Mouse (Mus musculus) frontal cortex, adult 2 months (tissue): ENCODE data around the gene Igfals. TPM values are rescaled to one million over a fixed set of nuclear protein-coding genes. Genes with fewer than 3 reads are reported as not detected.

Experiments
- polyA plus RNA-seq: library from polyadenylated mRNA; depleted of rRNA; stranded (reverse); fragments of >200 nt; gene quantifications from 2 replicates; pipeline ENCODE4 v1.2.3, GENCODE M21; 2012; rRNA removed

Gene Igfals
- polyA plus RNA-seq, 1 experiment, result 0.16 TPM

Other genes with a start within 250 kb of the Igfals start
- gene Tsc2, start 233.4 kb upstream of the Igfals start, polyA plus RNA-seq, result 175 and 194 TPM in 2 replicates
- 8.8 and 10.7 TPM in 2 replicates for gene Nthl1, start 233.3 kb upstream of the Igfals start, polyA plus RNA-seq
- 80.5 and 83.9 TPM in 2 replicates for gene Slc9a3r2, start 215.7 kb upstream of the Igfals start, polyA plus RNA-seq
- gene Npw, start 207.5 kb upstream of the Igfals start, polyA plus RNA-seq, result 0.65 TPM in 1 of 2 replicates, not detected in the other
- gene Zfp598, start 196.3 kb upstream of the Igfals start, polyA plus RNA-seq, result 53.8 and 59.4 TPM in 2 replicates
- 170 and 183 TPM in 2 replicates for gene Syngr3, start 176.0 kb upstream of the Igfals start, polyA plus RNA-seq
- gene Gfer, start 169.8 kb upstream of the Igfals start, polyA plus RNA-seq, result 22.6 and 24.1 TPM in 2 replicates
- gene Noxo1, start 169.8 kb upstream of the Igfals start, polyA plus RNA-seq, result 5.9 and 6.7 TPM in 2 replicates
- 56.1 and 56.2 TPM in 2 replicates for gene Tbl3, start 158.3 kb upstream of the Igfals start, polyA plus RNA-seq
- gene Rnf151, start 147.9 kb upstream of the Igfals start, polyA plus RNA-seq, result 0.11 and 0.38 TPM in 2 replicates
- 967 and 1,066 TPM in 2 replicates for gene Rps2, start 147.9 kb upstream of the Igfals start, polyA plus RNA-seq
- 445 and 493 TPM in 2 replicates for gene Ndufb10, start 141.5 kb upstream of the Igfals start, polyA plus RNA-seq
- gene Rpl3l, start 138.2 kb upstream of the Igfals start, polyA plus RNA-seq, result 0.56 and 0.65 TPM in 2 replicates
- 32.7 and 37.7 TPM in 2 replicates for gene Msrb1, start 129.4 kb upstream of the Igfals start, polyA plus RNA-seq
- gene Hs3st6, start 113.0 kb upstream of the Igfals start, polyA plus RNA-seq, result 0.66 and 0.78 TPM in 2 replicates
- gene Meiob, start 61.7 kb upstream of the Igfals start, polyA plus RNA-seq, result not detected in 2 replicates
- gene Hagh, start 25.9 kb upstream of the Igfals start, polyA plus RNA-seq, result 125 and 142 TPM in 2 replicates
- gene Fahd1, start 15.6 kb upstream of the Igfals start, polyA plus RNA-seq, result 23.5 and 26.0 TPM in 2 replicates
- 29.0 and 31.4 TPM in 2 replicates for gene Nubp2, start 20.4 kb downstream of the Igfals start, polyA plus RNA-seq
- gene Spsb3, start 20.6 kb downstream of the Igfals start, polyA plus RNA-seq, result 69.1 and 78.1 TPM in 2 replicates
- gene Eme2, start 29.1 kb downstream of the Igfals start, polyA plus RNA-seq, result 63.7 and 67.9 TPM in 2 replicates
- 111 and 127 TPM in 2 replicates for gene Mrps34, start 29.1 kb downstream of the Igfals start, polyA plus RNA-seq
- 76.8 and 81.6 TPM in 2 replicates for gene Nme3, start 30.5 kb downstream of the Igfals start, polyA plus RNA-seq
- gene Mapk8ip3, start 71.0 kb downstream of the Igfals start, polyA plus RNA-seq, result 325 and 357 TPM in 2 replicates
- 4.6 and 6.3 TPM in 2 replicates for gene Jpt2, start 94.7 kb downstream of the Igfals start, polyA plus RNA-seq
- gene Cramp1l, start 149.8 kb downstream of the Igfals start, polyA plus RNA-seq, result 21.5 and 22.2 TPM in 2 replicates
- gene Ift140, start 150.1 kb downstream of the Igfals start, polyA plus RNA-seq, result 19.0 and 23.6 TPM in 2 replicates
- 16.2 and 16.3 TPM in 2 replicates for gene Tmem204, start 217.6 kb downstream of the Igfals start, polyA plus RNA-seq
- gene Telo2, start 250.0 kb downstream of the Igfals start, polyA plus RNA-seq, result 19.0 and 27.2 TPM in 2 replicates